13 mouse cellular contexts compared by ENCODE assay signal in genomic region chr12:59194341-59195003, GRCm38 (mm10). TPM values are rescaled to one million over a fixed set of nuclear protein-coding genes. Genes with fewer than 3 reads are reported as not detected.
DNase-seq lines count a peak whose midpoint lies in the region; ATAC-seq and TF ChIP-seq lines count a peak whose summit lies in the region.
"Had no signal": no experiment of that assay in that cellular context is flagged by ENCODE, and none has a peak within 500 bp of the region (broad histone marks: within the 10 kb centered on the region; RNA-seq: fewer than 3 reads in every experiment).

No protein-coding gene starts in this region.

- H3K9ac ChIP-seq in heart, embryonic 13.5 days, result no peak overlapping the region
- H3K9ac ChIP-seq in liver, embryonic 14.5 days (replicated peaks), result no peak overlapping the region; the same call in 1 of the 2 replicates
- H3K9ac ChIP-seq: midbrain, embryonic 13.5 days had no signal

- no peaks in the 10 kb centered on the region for H3K9me3 ChIP-seq in heart, embryonic 13.5 days
- no peaks in the 10 kb centered on the region for H3K9me3 ChIP-seq in heart, embryonic 10.5 days
- no peaks in the 10 kb centered on the region for H3K9me3 ChIP-seq in liver, embryonic 14.5 days (ENCODE audit: control insufficient read depth, low read length)
- H3K9me3 ChIP-seq: midbrain, embryonic 13.5 days had no signal

- H3K36me3 ChIP-seq in heart, embryonic 13.5 days, result peaks cover 52% of the 10 kb centered on the region
- peaks cover 25% of the 10 kb centered on the region for H3K36me3 ChIP-seq in heart, embryonic 10.5 days
- no peaks in the 10 kb centered on the region; the same call in 1 of the 2 replicates for H3K36me3 ChIP-seq in liver, embryonic 14.5 days (replicated peaks; ENCODE audit: control insufficient read depth, insufficient read depth, low read depth)

- peak overlapping the region; percentile 48 for H3K27ac ChIP-seq in heart, embryonic 13.5 days (replicated peaks)
- no peak overlapping the region; the same call in 1 of the 2 replicates for H3K27ac ChIP-seq in heart, embryonic 10.5 days
- H3K27ac ChIP-seq in liver, embryonic 14.5 days, result peak overlapping the region; percentile 32
- H3K27ac ChIP-seq: midbrain, embryonic 13.5 days had no signal

- no peak overlapping the region for H3K4me2 ChIP-seq in heart, embryonic 13.5 days
- H3K4me2 ChIP-seq in liver, embryonic 14.5 days (ENCODE audit: low read depth), result peak overlapping the region; percentile 52
- H3K4me2 ChIP-seq: midbrain, embryonic 13.5 days had no signal

- TF ChIP-seq CTCF in liver, embryonic 14.5 days (IDR thresholded peaks at IDR 0.05; ENCODE audit: low read depth), result no peak

- no peak for DNase-seq in heart, embryonic 10.5 days (ENCODE audit: low spot score)
- peak; percentile 31 for DNase-seq in A20 (ENCODE audit: low read depth, low spot score)
- peak; percentile 48 for DNase-seq in c-Kit-positive CD71-positive TER-119-positive erythroid progenitor cells, embryonic 14.5 days (ENCODE audit: low spot score)
- peak; percentile 33 to 49 (median 37) for DNase-seq in liver, embryonic 14.5 days (ENCODE audit: low read depth in 3 of 3, low spot score in 3 of 3)
- DNase-seq in layer of hippocampus, postnatal 10 days (ENCODE audit: low spot score in 2 of 2), result no peak
- no peak for DNase-seq in gastrocnemius, postnatal 36 days
- no peak for DNase-seq in cerebellum, adult 11-12 months
- DNase-seq: adrenal gland, postnatal 14 days; cerebellum, postnatal 14 days; thymus, adult 2 months had no signal

- intact Hi-C loops in gastrocnemius, postnatal 36 days (cut with DNase I), result no loop called here

- no peak for ATAC-seq in heart, embryonic 13.5 days (ENCODE audit: extremely low read depth, insufficient number of reproducible peaks, low FRiP score, low TSS enrichment)
- peak; percentile 93 for ATAC-seq in liver, embryonic 14.5 days (ENCODE audit: insufficient read depth)
- ATAC-seq: intestine, embryonic 16.5 days; midbrain, embryonic 13.5 days had no signal

- no peaks in the 10 kb centered on the region for H3K27me3 ChIP-seq in heart, embryonic 13.5 days (replicated peaks)
- no peaks in the 10 kb centered on the region for H3K27me3 ChIP-seq in heart, embryonic 10.5 days (ENCODE audit: insufficient read depth, poor library complexity, severe bottlenecking)
- no peaks in the 10 kb centered on the region for H3K27me3 ChIP-seq in liver, embryonic 14.5 days (ENCODE audit: control insufficient read depth, insufficient read depth, low read length)
- H3K27me3 ChIP-seq: midbrain, embryonic 13.5 days had no signal

- peak; percentile 86 for TF ChIP-seq EP300 in liver, embryonic 14.5 days (IDR thresholded peaks at IDR 0.05; ENCODE audit: low read depth)

- 33% methylated on average over 9 of the region's 9 CpGs for WGBS in heart, embryonic 13.5 days
- WGBS in heart, embryonic 10.5 days, result 45% methylated on average over 9 of the region's 9 CpGs
- 17% methylated on average over 9 of the region's 9 CpGs for WGBS in liver, embryonic 14.5 days (ENCODE audit: insufficient replicate concordance)

- no peak overlapping the region for H3K4me3 ChIP-seq in heart, embryonic 13.5 days
- H3K4me3 ChIP-seq in heart, embryonic 10.5 days, result no peak overlapping the region
- no peak overlapping the region; a peak in 1 of 4 replicates for H3K4me3 ChIP-seq in liver, embryonic 14.5 days (ENCODE audit: insufficient read depth in 1 of 2, low read depth in 2 of 2, low read length in 2 of 2)
- H3K4me3 ChIP-seq: midbrain, embryonic 13.5 days had no signal

- H3K4me1 ChIP-seq in heart, embryonic 13.5 days, result peaks cover 16% of the 10 kb centered on the region
- H3K4me1 ChIP-seq in heart, embryonic 10.5 days, result peaks cover 7% of the 10 kb centered on the region
- H3K4me1 ChIP-seq in liver, embryonic 14.5 days (replicated peaks; ENCODE audit: control insufficient read depth in 2 of 2, insufficient read depth in 2 of 2, low read length in 1 of 2), result peaks cover 11 to 16% of the 10 kb centered on the region in 2 experiments
- H3K4me1 ChIP-seq: midbrain, embryonic 13.5 days had no signal

RNA-seq across cellular contexts. Expression of gene Fbxo33, which starts 25.1 kb away (rescaled TPM):
- 4.2 and 5.9 TPM in 2 replicates for polyA plus RNA-seq in heart, embryonic 13.5 days (2015; fragmentation: Nextera tagmentation; extraction: Ambion mirVana)
- polyA plus RNA-seq in heart, embryonic 10.5 days (2016; fragmentation: Nextera tagmentation; extraction: Ambion mirVana), result 3.9 and 6.1 TPM in 2 replicates
- polyA plus RNA-seq in liver, embryonic 14.5 days (2012; rRNA removed), result 3.8 and 7.7 TPM in 2 replicates
- 10.9 and 11.1 TPM in 2 replicates for polyA plus RNA-seq in liver, embryonic 14.5 days (2014; fragmentation: Nextera tagmentation; extraction: Ambion mirVana)
- total RNA-seq in layer of hippocampus, postnatal 10 days (2021), result 10 to 100 TPM; 19.1 to 20.6 TPM
- total RNA-seq in gastrocnemius, postnatal 36 days (2021), result 1 to 10 TPM; 2.4 to 3.5 TPM

Comparison
In these comparisons a context has a peak if more than half of its experiments do, and no peak if none do; other contexts are left out.
1. DNase-seq: peak in A20 (single experiment), c-Kit-positive CD71-positive TER-119-positive erythroid progenitor cells, embryonic 14.5 days (single experiment) and liver, embryonic 14.5 days (3 of 3); none in heart, embryonic 10.5 days (single experiment), layer of hippocampus, postnatal 10 days (0 of 2), gastrocnemius, postnatal 36 days (0 of 2) and cerebellum, adult 11-12 months (single experiment).